Mouse (Mus musculus) lung, embryonic 14.5 days (tissue): ENCODE results near the gene Stk10. TPM values are rescaled to one million over a fixed set of nuclear protein-coding genes. Genes with fewer than 3 reads are reported as not detected.

Experiments
- ATAC-seq: fragments of 200-750 bp; cut with Nextera tagmentation; 2 replicates; pipeline ENCODE4 v1.8.0; 2017; ENCODE audit warnings: mild to moderate bottlenecking, moderate TSS enrichment, moderate library complexity; ENCODE audit not compliant: insufficient read depth
- DNase-seq: peaks from one replicate; pipeline ENCODE4 v3.0.0-alpha.2; 2015
- H3K27ac ChIP-seq: fragments of 300-500 bp; sonication (generic); 2 replicates; pipeline ENCODE4 v1.5.1; 2014; ENCODE audit warnings: low read depth, mild to moderate bottlenecking, moderate library complexity
- H3K27me3 ChIP-seq: fragments of 300-500 bp; sonication (generic); 2 replicates; pipeline ENCODE4 v1.6.1; 2014; ENCODE audit warnings: low read length, control low read depth; ENCODE audit not compliant: insufficient read depth
- H3K36me3 ChIP-seq: fragments of 300-500 bp; sonication (generic); 2 replicates; pipeline ENCODE4 v1.6.1; 2014; ENCODE audit warnings: control low read depth; ENCODE audit not compliant: insufficient read depth
- H3K4me1 ChIP-seq: fragments of 300-500 bp; sonication (generic); 2 replicates; pipeline ENCODE4 v1.6.1; 2014; ENCODE audit warnings: antibody characterized with exemption, control low read depth; ENCODE audit not compliant: insufficient read depth
- H3K4me2 ChIP-seq: fragments of 300-500 bp; sonication (generic); 2 replicates; pipeline ENCODE4 v1.6.1; 2014; ENCODE audit warnings: mild to moderate bottlenecking
- H3K4me3 ChIP-seq: fragments of 300-500 bp; sonication (generic); 2 replicates; pipeline ENCODE4 v1.5.1; 2014; ENCODE audit warnings: low read depth, low read length
- H3K9ac ChIP-seq: fragments of 300-500 bp; sonication (generic); 2 replicates; pipeline ENCODE4 v1.6.1; 2014
- H3K9me3 ChIP-seq: fragments of 300-500 bp; sonication (generic); 2 replicates; pipeline ENCODE4 v1.6.1; 2016; ENCODE audit warnings: low read depth, low read length, control low read depth
- CTCF ChIP-seq: IDR thresholded peaks from 2 replicates; pipeline ENCODE4 v1.5.1; 2016; ENCODE audit warnings: antibody characterized with exemption, low read depth
- WGBS: fragments of 180-500 bp; shearing (Covaris S2); extraction: QIAGEN DNeasy Blood & Tissue Kit; methylation state at CpG from one replicate; pipeline ENCODE4 v1.1.7; 2014; 5-methylcytosine and 5-hydroxymethylcytosine counted together
- polyA plus RNA-seq: library from polyadenylated mRNA; unstranded; fragments of >200 nt; fragmentation: Nextera tagmentation; extraction: Ambion mirVana; gene quantifications from 2 replicates; pipeline ENCODE4 v1.2.1, GENCODE M21; 2014

The Stk10 gene
- polyA plus RNA-seq, 1 experiment from 2014 or later: 2.0 TPM

DNA sequence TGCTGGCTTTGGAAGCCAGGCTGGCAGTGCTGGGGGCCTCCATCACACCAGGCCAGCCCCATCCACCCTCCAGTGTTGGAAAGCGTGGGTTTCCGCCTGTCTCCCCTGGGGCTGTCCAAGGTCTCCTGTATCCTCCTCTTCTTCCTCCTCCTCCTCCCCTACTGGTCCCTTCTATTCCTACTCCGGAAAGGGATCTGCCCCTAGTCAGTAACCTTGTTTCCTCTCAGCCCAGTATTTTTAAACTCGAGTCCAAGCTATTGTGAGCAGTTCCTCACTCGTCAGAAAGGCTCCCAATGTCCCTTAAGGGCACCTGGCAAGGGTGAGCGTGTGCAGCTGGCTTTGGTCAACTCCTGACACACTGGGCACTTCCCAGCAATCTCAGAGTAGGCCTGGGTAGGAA, 5.3 kb downstream of the Stk10 start:
- H3K4me1 ChIP-seq: peaks cover 18% of the 10 kb centered on the region
- ATAC-seq: no peak; the same call in 1 of the 2 replicates
- 66% methylated on average over 6 of the region's 6 CpGs for WGBS
- H3K9ac ChIP-seq: no peak overlapping the region
- H3K4me2 ChIP-seq: no peak overlapping the region
- no peaks in the 10 kb centered on the region for H3K9me3 ChIP-seq
- no peak overlapping the region for H3K4me3 ChIP-seq
- peak overlapping the region; percentile 24; the same call in 1 of the 2 replicates for H3K27ac ChIP-seq
- no peaks in the 10 kb centered on the region for H3K36me3 ChIP-seq
- TF ChIP-seq CTCF: no peak
- DNase-seq: no peak
- no peaks in the 10 kb centered on the region for H3K27me3 ChIP-seq

DNA sequence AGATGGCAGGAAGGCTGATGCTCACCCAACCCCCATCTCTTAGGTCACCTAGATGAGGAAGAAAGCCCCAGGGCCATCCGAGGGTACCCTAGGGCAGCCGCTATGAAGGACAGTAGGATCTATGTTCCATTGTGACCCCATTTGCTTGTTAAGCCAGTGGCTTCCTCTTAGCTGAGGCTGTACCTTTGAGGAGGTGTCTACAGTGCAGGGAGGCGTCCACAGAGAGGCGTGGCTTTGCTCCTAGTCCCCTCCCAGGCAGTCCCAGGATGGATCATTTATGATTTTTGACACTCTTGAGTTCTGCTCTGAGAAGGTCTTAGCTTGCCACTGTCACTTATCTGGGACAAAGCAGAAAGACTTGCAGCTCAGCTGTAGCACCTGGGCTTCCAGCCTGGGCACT, 5.7 kb downstream of the Stk10 start:
- no peaks in the 10 kb centered on the region for H3K27me3 ChIP-seq
- H3K36me3 ChIP-seq: no peaks in the 10 kb centered on the region
- peak overlapping the region; percentile 3; the same call in 1 of the 2 replicates for H3K27ac ChIP-seq
- no peak for ATAC-seq
- H3K9me3 ChIP-seq: no peaks in the 10 kb centered on the region
- peaks cover 14% of the 10 kb centered on the region for H3K4me1 ChIP-seq
- no peak for TF ChIP-seq CTCF
- no peak overlapping the region for H3K9ac ChIP-seq
- no peak overlapping the region for H3K4me2 ChIP-seq
- DNase-seq: no peak
- no peak overlapping the region for H3K4me3 ChIP-seq
- WGBS: 82% methylated on average over 4 of the region's 4 CpGs

DNA sequence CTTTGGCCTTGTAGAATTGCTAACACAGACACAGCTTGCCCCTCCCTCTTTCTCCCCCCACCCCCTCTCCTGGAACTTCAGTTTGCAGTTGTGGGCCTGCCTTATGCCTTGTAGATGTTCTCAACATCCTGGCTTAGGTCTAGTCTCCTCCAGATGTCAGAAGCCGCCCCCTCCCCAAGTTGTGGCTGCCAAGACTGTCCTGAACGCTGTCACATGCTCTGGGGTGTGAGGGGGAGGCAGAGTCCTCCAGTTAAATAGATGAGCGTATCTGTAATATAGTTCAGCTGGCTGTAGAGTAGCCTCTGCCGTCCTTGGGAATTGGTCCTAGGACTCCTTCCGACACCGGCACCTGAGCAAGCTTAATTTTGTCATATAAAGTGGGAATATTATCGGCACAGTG, 6.6 kb downstream of the Stk10 start:
- 53% methylated on average over 7 of the region's 7 CpGs for WGBS
- Histone ChIP-seq H3K4me1 (peaks cover 14% of the 10 kb centered on the region), H3K36me3 (no peaks in the 10 kb centered on the region), H3K4me2 (no peak overlapping the region), H3K27ac (no peak overlapping the region), H3K9ac (no peak overlapping the region), H3K4me3 (no peak overlapping the region), H3K27me3 (no peaks in the 10 kb centered on the region), H3K9me3 (no peaks in the 10 kb centered on the region)
- DNase-seq (peak; percentile 50), ATAC-seq (peak; percentile 64; the same call in 1 of the 2 replicates)
- TF ChIP-seq CTCF: no peak

DNA sequence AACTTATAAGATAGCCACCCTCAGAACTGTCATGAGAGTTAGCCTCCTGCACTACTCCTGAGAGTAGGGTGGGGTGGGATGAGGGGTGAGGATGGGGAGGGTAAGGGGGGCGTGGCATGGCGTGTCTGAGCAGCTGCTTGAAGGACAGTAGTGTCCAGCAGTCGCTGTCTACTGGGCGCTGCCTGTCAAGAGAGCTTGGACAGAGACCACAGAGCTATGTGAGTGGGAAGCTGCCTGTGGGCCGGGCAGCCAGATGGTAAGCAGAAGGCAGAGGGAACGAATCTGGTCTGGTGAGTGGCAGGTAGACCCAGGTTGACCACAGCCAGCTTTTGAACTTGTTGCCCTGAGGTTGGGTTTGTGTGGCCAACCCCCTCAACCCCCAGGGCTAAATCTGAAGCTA, 7.4 kb downstream of the Stk10 start:
- DNase-seq (no peak), ATAC-seq (no peak)
- Histone ChIP-seq H3K4me2 (no peak overlapping the region), H3K4me3 (no peak overlapping the region), H3K27ac (0 out of 2 replicates have a peak overlapping the region, but pooled peaks have one; percentile 24), H3K9ac (no peak overlapping the region), H3K36me3 (no peaks in the 10 kb centered on the region), H3K9me3 (no peaks in the 10 kb centered on the region), H3K27me3 (no peaks in the 10 kb centered on the region), H3K4me1 (peaks cover 14% of the 10 kb centered on the region)
- TF ChIP-seq CTCF: no peak
- 64% methylated on average over 6 of the region's 6 CpGs for WGBS

DNA sequence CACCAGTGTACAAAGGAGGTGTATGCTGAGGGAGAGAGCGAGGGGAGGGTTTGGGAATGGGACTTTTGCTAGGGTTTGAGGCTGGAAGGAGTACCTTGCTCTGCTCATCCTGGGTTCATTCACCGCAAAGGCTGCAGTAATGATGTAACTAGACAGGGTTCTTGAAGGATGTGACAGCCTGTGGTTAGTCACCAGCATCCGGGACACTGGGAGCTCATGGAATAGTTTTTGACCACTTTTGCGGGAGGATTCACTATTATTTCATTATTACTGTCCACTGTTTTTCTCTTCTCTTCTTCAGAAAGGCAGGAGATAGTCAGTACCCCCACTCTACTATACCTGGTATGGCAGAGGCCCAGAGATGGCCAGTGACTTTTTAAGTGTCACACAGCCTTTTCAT, 9.1 kb downstream of the Stk10 start:
- Histone ChIP-seq H3K4me3 (no peak overlapping the region), H3K36me3 (no peaks in the 10 kb centered on the region), H3K9ac (no peak overlapping the region), H3K27me3 (no peaks in the 10 kb centered on the region), H3K9me3 (no peaks in the 10 kb centered on the region), H3K27ac (peak overlapping the region; percentile 5; the same call in 1 of the 2 replicates), H3K4me1 (peaks cover 19% of the 10 kb centered on the region), H3K4me2 (peak overlapping the region; percentile 18; the same call in 1 of the 2 replicates)
- ATAC-seq (no peak), DNase-seq (no peak)
- no peak for TF ChIP-seq CTCF
- 90% methylated on average over 4 of the region's 4 CpGs for WGBS

DNA sequence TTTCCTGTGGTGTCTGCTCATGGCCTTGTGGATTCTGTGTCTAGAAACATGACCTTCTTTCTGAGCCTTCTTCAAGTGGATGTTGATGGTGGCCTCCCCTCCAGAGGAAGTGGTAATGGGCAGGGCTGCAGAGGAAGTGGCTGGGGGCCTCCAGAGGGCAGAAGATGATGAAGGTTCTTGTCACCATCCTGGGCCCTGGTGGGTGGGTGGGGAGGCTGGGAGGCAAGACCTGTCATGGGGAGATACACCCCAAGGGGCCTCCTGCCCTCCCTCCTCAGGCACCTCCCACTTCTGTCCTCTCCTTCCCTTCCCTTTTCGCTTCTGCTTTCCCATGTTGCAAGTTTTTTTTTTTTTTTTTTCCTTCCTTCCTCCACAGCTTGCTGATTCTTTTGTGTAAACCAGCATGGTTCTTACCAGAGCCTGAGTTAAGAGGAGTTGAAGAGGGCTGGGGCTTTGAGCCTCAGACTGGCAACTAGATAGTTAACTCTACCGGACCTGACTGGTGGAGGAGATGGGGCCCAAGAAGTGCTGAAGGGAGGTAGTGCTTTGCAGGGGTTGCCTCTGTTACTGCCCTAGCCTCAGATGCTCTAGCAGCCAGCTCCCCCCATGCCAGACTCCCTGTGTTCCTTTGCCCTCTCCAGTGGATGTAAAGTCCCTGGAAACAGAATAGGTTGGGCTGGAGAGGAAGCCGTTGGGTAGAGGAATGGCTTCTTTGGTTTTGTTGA, 9.7 kb downstream of the Stk10 start:
- peak; percentile 15; the same call in 1 of the 2 replicates for ATAC-seq
- Histone ChIP-seq H3K27ac (peak overlapping the region; percentile 7; the same call in 1 of the 2 replicates), H3K9ac (no peak overlapping the region), H3K4me3 (no peak overlapping the region), H3K27me3 (no peaks in the 10 kb centered on the region), H3K4me1 (peaks cover 17% of the 10 kb centered on the region), H3K36me3 (no peaks in the 10 kb centered on the region), H3K9me3 (no peaks in the 10 kb centered on the region), H3K4me2 (peak overlapping the region; percentile 18; the same call in 1 of the 2 replicates)
- 41% methylated on average over 3 of the region's 3 CpGs for WGBS
- 0 out of 2 replicates have a peak, but pooled peaks have one; percentile 3 for TF ChIP-seq CTCF
- no peak for DNase-seq

DNA sequence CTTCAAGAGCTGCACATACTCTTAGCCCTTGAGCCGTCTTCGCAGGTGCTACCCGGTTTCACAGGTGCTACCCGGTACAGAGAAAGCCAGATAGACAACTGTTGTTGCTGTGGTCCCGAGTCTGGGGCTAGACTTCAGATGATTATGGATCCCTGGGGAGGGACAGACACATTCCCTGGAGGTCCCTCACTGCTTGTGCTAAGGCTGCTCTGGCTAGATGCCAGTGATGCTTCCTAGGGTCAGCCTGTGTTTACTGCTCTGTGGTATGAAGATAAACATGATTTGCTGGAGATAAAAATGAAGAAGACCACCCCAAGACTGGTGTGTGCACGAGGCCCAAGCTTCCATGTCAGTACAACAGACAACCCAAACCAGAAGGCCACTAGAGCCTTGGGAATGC, 10.9 kb downstream of the Stk10 start:
- peaks cover 19% of the 10 kb centered on the region for H3K4me1 ChIP-seq
- WGBS: 72% methylated on average over 6 of the region's 6 CpGs
- H3K27ac ChIP-seq: no peak overlapping the region

More for the DNA sequence above, 10.9 kb downstream of the Stk10 start:
- DNase-seq (no peak), ATAC-seq (no peak)
- TF ChIP-seq CTCF: no peak
- H3K9me3 ChIP-seq: no peaks in the 10 kb centered on the region
- no peaks in the 10 kb centered on the region for H3K36me3 ChIP-seq
- H3K4me3 ChIP-seq: no peak overlapping the region
- no peak overlapping the region for H3K9ac ChIP-seq
- H3K27me3 ChIP-seq: no peaks in the 10 kb centered on the region
- H3K4me2 ChIP-seq: no peak overlapping the region
